Comparison of ENCODE assay signal across 18 mouse cellular contexts in genomic region chr13:24161105-24161504, GRCm38 (mm10).
DNase-seq lines count a peak whose midpoint lies in the region; ATAC-seq and TF ChIP-seq lines count a peak whose summit lies in the region.
"Had no signal": no experiment of that assay in that cellular context is flagged by ENCODE, and none has a peak within 500 bp of the region (broad histone marks: within the 10 kb centered on the region; RNA-seq: fewer than 3 reads in every experiment).

No protein-coding gene starts in this region.

- DNase-seq in spleen, postnatal 36 days (ENCODE audit: low spot score in 2 of 2): peak; percentile 4 to 28
- DNase-seq in spleen, postnatal 14 days (ENCODE audit: low spot score in 2 of 2): no peak
- peak; percentile 57 to 68 (median 66) for DNase-seq in liver, embryonic 14.5 days (ENCODE audit: low read depth in 3 of 3, low spot score in 3 of 3)
- DNase-seq in right cerebral cortex, adult 2 months (ENCODE audit: low spot score in 2 of 2): no peak
- no peak for DNase-seq in cerebellum, adult 11-12 months
- DNase-seq in cerebellum, adult 11 months: no peak
- DNase-seq: cerebellum, postnatal 14 days; embryo, embryonic 11 days; gastrocnemius, postnatal 36 days; kidney, adult 11 months; lung, postnatal 4 days had no signal

- no peaks in the 10 kb centered on the region for H3K27me3 ChIP-seq in intestine, embryonic 15.5 days (replicated peaks)
- no peaks in the 10 kb centered on the region for H3K27me3 ChIP-seq in liver, embryonic 14.5 days (ENCODE audit: control insufficient read depth, insufficient read depth, low read length)
- no peaks in the 10 kb centered on the region for H3K27me3 ChIP-seq in forebrain, embryonic 13.5 days
- H3K27me3 ChIP-seq: embryonic facial prominence, embryonic 15.5 days; hindbrain, embryonic 15.5 days; limb, embryonic 13.5 days; lung, embryonic 15.5 days had no signal

- H3K4me3 ChIP-seq in intestine, embryonic 15.5 days (replicated peaks): no peak overlapping the region
- no peak overlapping the region for H3K4me3 ChIP-seq in liver, embryonic 14.5 days (ENCODE audit: insufficient read depth in 1 of 2, low read depth in 2 of 2, low read length in 2 of 2)
- no peak overlapping the region for H3K4me3 ChIP-seq in forebrain, embryonic 13.5 days
- H3K4me3 ChIP-seq: embryonic facial prominence, embryonic 15.5 days; hindbrain, embryonic 15.5 days; limb, embryonic 13.5 days; lung, embryonic 15.5 days had no signal

- H3K27ac ChIP-seq in intestine, embryonic 15.5 days: no peak overlapping the region
- H3K27ac ChIP-seq in liver, embryonic 14.5 days: peak overlapping the region; percentile 100
- H3K27ac ChIP-seq in forebrain, embryonic 13.5 days: no peak overlapping the region
- H3K27ac ChIP-seq: embryonic facial prominence, embryonic 15.5 days; hindbrain, embryonic 15.5 days; limb, embryonic 13.5 days; lung, embryonic 15.5 days had no signal

- ATAC-seq in intestine, embryonic 15.5 days: peak; percentile 46; the same call in 1 of the 2 replicates
- 0 out of 2 replicates have a peak, but pooled peaks have one; percentile 9 for ATAC-seq in liver, embryonic 14.5 days (ENCODE audit: insufficient read depth)
- ATAC-seq in forebrain, embryonic 13.5 days: no peak
- ATAC-seq: forebrain, embryonic 14.5 days had no signal

- no peak overlapping the region for H3K4me2 ChIP-seq in intestine, embryonic 15.5 days (replicated peaks)
- H3K4me2 ChIP-seq in liver, embryonic 14.5 days (ENCODE audit: low read depth): peak overlapping the region; percentile 87
- H3K4me2 ChIP-seq in forebrain, embryonic 13.5 days: no peak overlapping the region
- H3K4me2 ChIP-seq: embryonic facial prominence, embryonic 15.5 days; hindbrain, embryonic 15.5 days; limb, embryonic 13.5 days; lung, embryonic 15.5 days had no signal

- no peak for TF ChIP-seq CTCF in liver, embryonic 14.5 days (IDR thresholded peaks at IDR 0.05; ENCODE audit: low read depth)

- 78% methylated on average over 4 of the region's 4 CpGs for WGBS in intestine, embryonic 15.5 days
- WGBS in liver, embryonic 14.5 days (ENCODE audit: insufficient replicate concordance): 63% methylated on average over 4 of the region's 4 CpGs
- WGBS in forebrain, embryonic 13.5 days: 88% methylated on average over 4 of the region's 4 CpGs

- H3K9ac ChIP-seq in intestine, embryonic 15.5 days: no peak overlapping the region
- H3K9ac ChIP-seq in liver, embryonic 14.5 days (replicated peaks): peak overlapping the region; percentile 55
- H3K9ac ChIP-seq in forebrain, embryonic 13.5 days: no peak overlapping the region
- H3K9ac ChIP-seq: embryonic facial prominence, embryonic 15.5 days; hindbrain, embryonic 15.5 days; limb, embryonic 13.5 days; lung, embryonic 15.5 days had no signal

- TF ChIP-seq EP300 in liver, embryonic 14.5 days (IDR thresholded peaks at IDR 0.05; ENCODE audit: low read depth): no peak

- H3K9me3 ChIP-seq in intestine, embryonic 15.5 days: no peaks in the 10 kb centered on the region
- no peaks in the 10 kb centered on the region for H3K9me3 ChIP-seq in liver, embryonic 14.5 days (ENCODE audit: control insufficient read depth, low read length)
- no peaks in the 10 kb centered on the region for H3K9me3 ChIP-seq in forebrain, embryonic 13.5 days (replicated peaks)
- H3K9me3 ChIP-seq: embryonic facial prominence, embryonic 15.5 days; hindbrain, embryonic 15.5 days; limb, embryonic 13.5 days; lung, embryonic 15.5 days had no signal

- H3K36me3 ChIP-seq in intestine, embryonic 15.5 days: no peaks in the 10 kb centered on the region
- H3K36me3 ChIP-seq in liver, embryonic 14.5 days (replicated peaks; ENCODE audit: control insufficient read depth, insufficient read depth, low read depth): no peaks in the 10 kb centered on the region
- H3K36me3 ChIP-seq in forebrain, embryonic 13.5 days (ENCODE audit: poor library complexity, severe bottlenecking): no peaks in the 10 kb centered on the region
- H3K36me3 ChIP-seq: embryonic facial prominence, embryonic 15.5 days; hindbrain, embryonic 15.5 days; lung, embryonic 15.5 days had no signal

- no peaks in the 10 kb centered on the region for H3K4me1 ChIP-seq in intestine, embryonic 15.5 days (replicated peaks)
- H3K4me1 ChIP-seq in liver, embryonic 14.5 days (replicated peaks; ENCODE audit: control insufficient read depth in 2 of 2, insufficient read depth in 2 of 2, low read length in 1 of 2): peaks cover 52 to 62% of the 10 kb centered on the region in 2 experiments
- H3K4me1 ChIP-seq in forebrain, embryonic 13.5 days: no peaks in the 10 kb centered on the region
- H3K4me1 ChIP-seq: embryonic facial prominence, embryonic 15.5 days; hindbrain, embryonic 15.5 days; limb, embryonic 13.5 days; lung, embryonic 15.5 days had no signal

Comparison
In these comparisons a context has a peak if more than half of its experiments do, and no peak if none do; other contexts are left out.
1. DNase-seq: peak in spleen, postnatal 36 days (2 of 2) and liver, embryonic 14.5 days (3 of 3); none in spleen, postnatal 14 days (0 of 2), right cerebral cortex, adult 2 months (0 of 2), cerebellum, adult 11-12 months (single experiment) and cerebellum, adult 11 months (single experiment).